Mouse (Mus musculus) gastrocnemius, adult 2 months (tissue): ENCODE data around the gene Edrf1. TPM values are rescaled to one million over a fixed set of nuclear protein-coding genes. Genes with fewer than 3 reads are reported as not detected.

ENCODE experiments used
- DNase-seq: peaks from one replicate; pipeline ENCODE4 v3.0.0; 2022
- H3K27ac ChIP-seq: fragments of 200-600 bp; 2 replicates; pipeline ENCODE4 v1.8.1; 2022; ENCODE audit warnings: mild to moderate bottlenecking
- H3K4me3 ChIP-seq: fragments of 200-600 bp; 2 replicates; pipeline ENCODE4 v1.8.1; 2022; ENCODE audit warnings: mild to moderate bottlenecking, moderate library complexity
- CTCF ChIP-seq: fragments of 200-600 bp; IDR thresholded peaks from 2 replicates; pipeline ENCODE4 v1.8.1; 2022; ENCODE audit warnings: antibody characterized with exemption, mild to moderate bottlenecking, moderate library complexity
- intact Hi-C: fragments of 180-260 bp; cut with DNase I; formaldehyde crosslinking; loops from one replicate; pipeline ENCODE4 v1.15.1; 2025
- long read RNA-seq, 2 experiments: library from polyadenylated mRNA; stranded (forward); transcript quantifications; one replicate each; pipeline ENCODE4 v2.0.0; 2021
- total RNA-seq, 2 experiments: library from RNA; stranded (reverse); gene quantifications; 2 replicates each; pipeline ENCODE4 v1.2.3; 2021

Edrf1 gene
- total RNA-seq: 1 to 10 TPM; 8.5 TPM
- long read RNA-seq, experiment 1, full-length matches to known transcripts: 7 of 15 reads
- long read RNA-seq, experiment 1, partial matches to known transcripts: 3 of 15 reads
- long read RNA-seq, experiment 1, other reads (novel, unspliced or antisense): 5 of 15 reads
- long read RNA-seq, experiment 2, full-length matches to known transcripts: 2 of 4 reads
- long read RNA-seq, experiment 2, partial matches to known transcripts: 0 of 4 reads
- long read RNA-seq, experiment 2, other reads (novel, unspliced or antisense): 2 of 4 reads

GRCm38 (mm10) chr7:133637361-133638305 is at the start of gene Edrf1:
TSS of gene Edrf1 (plus strand) at chr7:133637543.
- no peak; the same call in 1 of the 2 replicates for TF ChIP-seq CTCF
- H3K4me3 ChIP-seq: peak within 1 kb of the TSS; percentile 90
- intact Hi-C loops: loop anchor here (5.0 to 10.0 kb wide), 4 partner anchors 70 to 593 kb away; partner anchors contain the start of genes Bccip, Ctbp2 and Fgfr2
- H3K27ac ChIP-seq: peak within 1 kb of the TSS; percentile 97
- DNase-seq: peak; percentile 99

DNA sequence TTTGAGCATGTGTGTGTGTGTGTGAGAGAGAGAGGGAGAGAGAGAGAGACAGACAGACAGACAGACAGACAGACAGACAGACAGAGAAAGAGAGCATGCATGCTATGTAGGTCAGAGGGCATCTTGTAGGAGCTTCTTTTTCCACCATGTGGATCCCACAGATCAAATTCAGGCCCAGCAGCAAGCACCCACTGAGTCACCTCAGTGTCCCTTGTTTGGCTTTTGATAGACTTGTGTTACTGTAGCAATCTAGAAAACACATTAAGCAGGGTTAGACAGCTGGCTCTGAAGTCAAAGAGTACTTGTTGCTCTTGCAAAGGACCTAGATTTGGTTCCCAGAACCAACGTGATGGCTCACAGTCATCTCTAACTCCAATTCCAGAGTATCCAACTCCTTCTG is 45.6 kb upstream of the Edrf1 start:
- intact Hi-C loops: no loop called here
- DNase-seq: no peak
- Histone ChIP-seq H3K27ac (no peak overlapping the region), H3K4me3 (no peak overlapping the region)
- TF ChIP-seq CTCF: no peak

DNA sequence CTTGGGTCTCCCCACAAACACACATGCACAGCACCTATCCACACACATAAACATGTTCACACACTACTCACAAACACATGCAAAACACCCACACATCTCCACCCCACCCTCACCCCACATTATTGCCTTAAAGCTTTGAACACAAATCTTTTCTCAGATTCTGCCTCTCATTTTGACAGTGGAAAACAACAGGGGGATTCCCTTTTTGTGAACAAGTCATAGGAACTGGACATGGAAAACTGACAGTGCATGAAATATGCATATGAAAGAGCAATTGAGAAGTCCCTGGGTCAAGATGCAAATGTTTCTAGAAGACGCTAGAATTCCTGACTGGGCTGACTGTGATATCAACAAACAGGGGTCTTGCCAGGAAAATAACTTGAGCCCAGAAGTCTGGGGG is 36.8 kb upstream of the Edrf1 start:
- H3K4me3 ChIP-seq: no peak overlapping the region
- intact Hi-C loops: no loop called here
- no peak for TF ChIP-seq CTCF
- no peak overlapping the region for H3K27ac ChIP-seq
- DNase-seq: no peak

- no peak for DNase-seq
- intact Hi-C loops: no loop called here
- Histone ChIP-seq H3K27ac (no peak within 1 kb of the TSS), H3K4me3 (no peak within 1 kb of the TSS)
- TF ChIP-seq CTCF: no peak
Measured at GRCm38 (mm10) chr7:133602058-133602457, 35.3 kb upstream of the Edrf1 start, which contains the start of gene Tex36. TSS of gene Tex36 (minus strand) at chr7:133602158.

GRCm38 (mm10) chr7:133603156-133603555 is 34.2 kb upstream of the Edrf1 start:
- no peak overlapping the region for H3K27ac ChIP-seq
- TF ChIP-seq CTCF: no peak
- intact Hi-C loops: no loop called here
- no peak for DNase-seq
- no peak overlapping the region for H3K4me3 ChIP-seq

DNA sequence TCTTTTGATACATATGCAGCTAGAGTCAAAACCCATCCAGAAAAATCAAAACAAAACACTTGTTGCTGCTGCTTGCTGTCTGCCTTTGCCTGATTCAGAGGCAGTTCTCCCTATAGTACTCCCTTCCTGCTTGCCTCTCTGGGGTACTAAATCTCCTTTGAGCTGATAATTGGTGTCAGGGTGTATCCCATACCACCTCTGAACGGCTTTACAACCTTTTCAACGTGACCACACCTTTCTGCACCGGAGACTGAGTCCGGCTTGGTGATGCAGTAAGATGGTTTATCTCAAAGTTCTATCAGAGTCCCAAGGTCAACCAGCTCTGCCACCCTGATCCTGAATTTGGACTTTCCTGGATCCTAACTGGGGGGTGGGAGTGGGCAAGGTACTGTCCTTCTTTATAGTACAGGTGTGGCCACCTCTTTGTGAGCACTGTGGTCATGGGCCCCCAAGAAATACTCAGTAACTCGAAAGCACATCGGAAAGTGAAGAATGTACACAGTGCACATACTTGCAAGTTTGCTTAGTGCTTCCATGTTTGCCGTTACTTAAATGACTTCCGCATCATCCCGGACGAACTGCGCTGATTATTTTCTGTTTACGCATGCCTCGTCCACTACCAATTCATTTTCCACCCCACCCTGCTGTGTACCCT is 32.8 kb upstream of the Edrf1 start:
- no peak overlapping the region for H3K27ac ChIP-seq
- no peak overlapping the region for H3K4me3 ChIP-seq
- DNase-seq: no peak
- no peak for TF ChIP-seq CTCF
- intact Hi-C loops: no loop called here

GRCm38 (mm10) chr7:133607331-133607730 is 30.0 kb upstream of the Edrf1 start:
- no peak for DNase-seq
- intact Hi-C loops: no loop called here
- H3K27ac ChIP-seq: no peak overlapping the region
- no peak overlapping the region for H3K4me3 ChIP-seq
- no peak for TF ChIP-seq CTCF

DNA sequence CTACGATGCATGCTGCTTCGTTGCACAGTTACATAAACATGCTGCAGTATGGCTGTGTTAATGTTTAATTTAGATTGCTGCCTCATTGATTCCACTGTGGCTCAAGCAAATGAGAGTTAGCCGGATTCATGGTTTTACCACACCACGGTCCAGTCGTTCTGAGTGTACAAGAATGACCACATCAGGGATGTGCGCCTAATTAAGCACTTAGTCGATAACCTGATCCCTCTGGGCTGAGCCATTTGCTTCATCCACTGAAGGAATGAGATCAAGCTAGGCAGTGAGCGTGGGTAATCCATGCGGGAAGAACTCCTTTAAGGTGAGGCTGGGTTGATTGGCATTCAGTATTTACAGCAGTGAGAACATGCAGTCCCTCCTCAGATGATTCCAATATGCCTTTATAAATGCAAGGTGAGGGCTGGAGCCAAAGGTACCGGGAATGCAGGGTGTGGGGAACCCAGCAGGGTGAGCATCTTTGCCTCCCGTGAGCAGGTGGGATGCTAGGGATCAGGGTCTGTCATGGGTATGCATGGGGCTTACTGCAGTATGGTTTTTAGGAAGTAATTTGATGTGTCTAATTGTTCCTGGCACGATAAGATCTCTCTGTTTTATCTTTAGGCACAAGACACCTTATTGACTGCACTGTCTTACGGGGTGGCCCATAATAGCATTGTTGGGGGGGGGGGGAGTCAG is 29.3 kb upstream of the Edrf1 start:
- H3K4me3 ChIP-seq: no peak overlapping the region
- DNase-seq: no peak
- no peak for TF ChIP-seq CTCF
- no peak overlapping the region for H3K27ac ChIP-seq
- intact Hi-C loops: no loop called here

DNA sequence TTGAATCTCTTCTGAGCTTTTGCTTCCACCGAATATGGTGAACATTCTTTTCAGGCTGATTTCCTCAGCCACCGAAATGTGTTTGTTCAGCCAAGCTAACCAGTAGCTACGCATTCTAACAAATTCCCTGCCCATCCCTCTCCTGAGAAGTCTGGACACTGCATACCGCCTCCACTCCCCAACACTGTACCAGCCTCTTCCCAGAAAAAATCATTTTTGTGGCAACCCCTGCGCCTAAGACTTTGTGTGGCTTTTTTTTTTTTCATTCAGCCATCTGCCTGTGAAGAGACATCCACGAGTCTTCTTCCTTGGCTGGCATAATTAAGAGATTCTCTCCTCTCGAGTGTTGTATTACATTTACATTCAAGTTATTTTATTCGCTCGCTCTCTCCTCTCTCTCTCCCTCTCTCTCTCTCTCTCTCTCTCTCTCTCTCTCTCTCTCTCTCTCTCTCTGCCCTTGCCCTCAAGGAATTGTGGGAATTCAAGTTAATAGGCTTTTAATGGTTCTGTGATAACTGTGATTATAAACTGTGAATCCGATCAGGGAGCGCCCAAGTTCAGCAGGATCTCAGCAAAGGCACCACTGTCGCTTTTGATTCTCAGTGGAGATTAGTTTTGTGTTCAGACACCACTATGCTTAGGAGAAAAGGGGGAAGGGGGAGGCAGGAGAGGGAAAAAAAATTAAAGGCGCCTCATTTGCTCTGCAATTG is 28.6 kb upstream of the Edrf1 start:
- DNase-seq: no peak
- intact Hi-C loops: no loop called here
- no peak overlapping the region for H3K27ac ChIP-seq
- no peak for TF ChIP-seq CTCF
- H3K4me3 ChIP-seq: no peak overlapping the region

- no peak for TF ChIP-seq CTCF
- DNase-seq: no peak
- no peak overlapping the region for H3K4me3 ChIP-seq
- H3K27ac ChIP-seq: no peak overlapping the region
- intact Hi-C loops: no loop called here
Measured at GRCm38 (mm10) chr7:133609585-133609984, 27.8 kb upstream of the Edrf1 start.

- no peak for TF ChIP-seq CTCF
- no peak overlapping the region for H3K4me3 ChIP-seq
- H3K27ac ChIP-seq: no peak overlapping the region
- no peak for DNase-seq
- intact Hi-C loops: no loop called here
Measured at GRCm38 (mm10) chr7:133612981-133613380, 24.4 kb upstream of the Edrf1 start.

DNA sequence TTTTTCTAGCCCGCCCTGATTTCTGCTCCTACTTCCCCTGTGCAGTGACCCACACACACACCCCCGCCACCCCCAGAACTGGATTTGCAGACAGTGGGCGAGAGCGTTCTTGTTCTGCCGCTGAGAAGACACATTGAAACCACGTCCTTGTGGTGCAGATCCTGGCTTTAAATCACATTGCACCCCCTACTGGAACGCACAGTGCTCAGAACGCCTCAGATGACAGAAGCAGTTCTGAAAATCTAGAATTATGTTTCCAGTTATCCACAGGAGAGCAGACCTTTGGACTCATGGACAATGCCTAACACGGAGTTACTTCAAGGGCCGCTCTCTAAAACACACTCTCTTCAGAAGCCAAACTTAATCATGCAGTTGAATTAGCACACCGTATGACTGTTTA is 16.6 kb upstream of the Edrf1 start:
- Histone ChIP-seq H3K27ac (no peak overlapping the region), H3K4me3 (no peak overlapping the region)
- intact Hi-C loops: no loop called here
- TF ChIP-seq CTCF: peak; percentile 28; the same call in 1 of the 2 replicates
- no peak for DNase-seq
